Mouse (Mus musculus): Measurements from ENCODE around the gene Vim. TPM values are rescaled to one million over a fixed set of nuclear protein-coding genes. Genes with fewer than 3 reads are reported as not detected.

Vim gene
- polyA plus RNA-seq, 1 experiment, result 227 TPM

DNA sequence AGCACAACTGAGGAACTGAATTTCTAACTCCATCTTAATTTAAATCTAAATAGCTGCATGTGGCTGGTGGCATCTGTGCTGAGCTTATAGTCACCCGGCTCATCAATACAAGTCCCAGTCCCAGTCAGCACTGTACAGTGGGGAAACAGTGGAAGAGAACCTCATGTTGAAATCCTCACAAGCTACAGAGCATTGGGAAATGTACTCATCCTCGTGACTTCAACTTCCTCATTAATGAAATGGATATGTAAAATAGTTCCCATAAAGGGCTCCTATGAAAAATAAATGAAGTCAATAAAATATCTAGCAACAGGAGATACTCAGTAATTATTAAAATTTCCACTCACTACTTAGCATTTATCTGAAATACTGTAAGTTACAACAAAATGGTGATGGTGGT, 35.5 kb upstream of the Vim start:
- TF ChIP-seq CTCF (IDR thresholded peaks at IDR 0.05; ENCODE audit: borderline replicate concordance, insufficient read depth, low read depth, low read length), result no peak
- TF ChIP-seq POLR2A (IDR thresholded peaks at IDR 0.05; ENCODE audit: borderline replicate concordance, insufficient read depth, low read length), result no peak
- DNase-seq, result no peak
- 83% methylated on average over 2 of the region's 2 CpGs for WGBS
- no peak overlapping the region for H3K4me3 ChIP-seq (replicated peaks; ENCODE audit: insufficient read depth, low read depth, low read length)
- H3K27ac ChIP-seq (ENCODE audit: insufficient read depth, low read length), result no peak overlapping the region
- H3K4me1 ChIP-seq (ENCODE audit: control insufficient read depth, insufficient read depth, low read length), result no peaks in the 10 kb centered on the region
- no peaks in the 10 kb centered on the region for H3K27me3 ChIP-seq (ENCODE audit: control insufficient read depth, insufficient read depth, low read length)

DNA sequence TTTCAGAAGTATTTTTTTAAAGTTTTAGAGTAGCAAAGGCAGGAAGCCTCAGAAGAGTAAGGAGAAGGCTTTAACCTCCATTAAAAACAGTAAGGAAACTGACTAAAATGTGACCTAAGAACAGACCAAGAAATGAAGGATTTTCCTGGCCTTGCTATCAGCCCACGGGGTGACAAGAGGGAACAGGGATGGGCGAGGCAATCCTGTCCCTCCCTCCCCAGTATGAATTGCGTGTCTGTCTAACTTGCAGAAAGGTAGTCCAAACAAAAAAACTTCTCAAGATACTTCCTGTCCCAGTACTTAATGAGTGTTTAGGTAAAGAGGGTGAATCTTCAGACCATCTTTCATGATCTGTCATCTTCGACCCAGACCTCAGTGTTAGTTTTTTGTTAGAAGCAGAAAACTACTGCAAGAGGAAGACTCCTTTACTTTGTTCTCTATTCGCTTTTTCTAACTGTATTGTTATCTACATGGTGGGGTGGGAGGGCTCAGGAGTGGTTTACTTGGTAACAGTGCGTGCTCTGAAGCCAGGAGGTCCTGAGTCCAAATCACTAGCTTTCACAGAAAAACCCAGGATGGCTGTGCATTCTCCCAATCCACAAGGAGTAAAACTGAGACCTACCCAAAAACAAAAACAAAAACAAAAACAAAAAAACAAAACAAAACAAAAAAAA, 34.9 kb upstream of the Vim start:
- no peak overlapping the region for H3K27ac ChIP-seq (ENCODE audit: insufficient read depth, low read length)
- WGBS, result 83% methylated on average over 6 of the region's 6 CpGs
- H3K4me3 ChIP-seq (replicated peaks; ENCODE audit: insufficient read depth, low read depth, low read length), result no peak overlapping the region
- DNase-seq, result no peak
- H3K27me3 ChIP-seq (ENCODE audit: control insufficient read depth, insufficient read depth, low read length), result no peaks in the 10 kb centered on the region
- no peaks in the 10 kb centered on the region for H3K4me1 ChIP-seq (ENCODE audit: control insufficient read depth, insufficient read depth, low read length)
- TF ChIP-seq POLR2A (IDR thresholded peaks at IDR 0.05; ENCODE audit: borderline replicate concordance, insufficient read depth, low read length) (no peak), CTCF (IDR thresholded peaks at IDR 0.05; ENCODE audit: borderline replicate concordance, insufficient read depth, low read depth, low read length) (no peak)

DNA sequence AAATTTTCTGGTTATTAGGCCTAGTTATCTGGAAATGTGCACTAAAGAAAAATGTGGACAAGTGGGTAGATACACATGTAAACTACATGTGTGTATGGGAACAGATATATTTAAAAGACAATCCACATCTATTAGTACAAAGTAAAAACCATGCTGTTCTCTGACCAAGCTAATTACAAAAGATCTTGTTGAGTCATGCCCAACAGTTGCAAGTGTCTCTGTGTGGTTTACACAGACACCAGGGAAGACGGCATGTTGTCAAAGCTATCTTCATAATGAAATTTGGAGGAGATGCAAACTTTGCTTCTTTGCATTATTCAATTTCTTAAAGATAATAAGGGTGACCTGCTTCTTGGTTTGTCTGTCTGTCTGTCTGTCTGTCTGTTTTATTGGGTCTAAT, 33.9 kb upstream of the Vim start:
- TF ChIP-seq POLR2A (IDR thresholded peaks at IDR 0.05; ENCODE audit: borderline replicate concordance, insufficient read depth, low read length) (no peak), CTCF (IDR thresholded peaks at IDR 0.05; ENCODE audit: borderline replicate concordance, insufficient read depth, low read depth, low read length) (no peak)
- no peak overlapping the region for H3K27ac ChIP-seq (ENCODE audit: insufficient read depth, low read length)
- no peaks in the 10 kb centered on the region for H3K27me3 ChIP-seq (ENCODE audit: control insufficient read depth, insufficient read depth, low read length)
- DNase-seq, result no peak
- no peaks in the 10 kb centered on the region for H3K4me1 ChIP-seq (ENCODE audit: control insufficient read depth, insufficient read depth, low read length)
- 84% methylated on average over 1 of the region's 1 CpGs for WGBS
- no peak overlapping the region for H3K4me3 ChIP-seq (replicated peaks; ENCODE audit: insufficient read depth, low read depth, low read length)

DNA sequence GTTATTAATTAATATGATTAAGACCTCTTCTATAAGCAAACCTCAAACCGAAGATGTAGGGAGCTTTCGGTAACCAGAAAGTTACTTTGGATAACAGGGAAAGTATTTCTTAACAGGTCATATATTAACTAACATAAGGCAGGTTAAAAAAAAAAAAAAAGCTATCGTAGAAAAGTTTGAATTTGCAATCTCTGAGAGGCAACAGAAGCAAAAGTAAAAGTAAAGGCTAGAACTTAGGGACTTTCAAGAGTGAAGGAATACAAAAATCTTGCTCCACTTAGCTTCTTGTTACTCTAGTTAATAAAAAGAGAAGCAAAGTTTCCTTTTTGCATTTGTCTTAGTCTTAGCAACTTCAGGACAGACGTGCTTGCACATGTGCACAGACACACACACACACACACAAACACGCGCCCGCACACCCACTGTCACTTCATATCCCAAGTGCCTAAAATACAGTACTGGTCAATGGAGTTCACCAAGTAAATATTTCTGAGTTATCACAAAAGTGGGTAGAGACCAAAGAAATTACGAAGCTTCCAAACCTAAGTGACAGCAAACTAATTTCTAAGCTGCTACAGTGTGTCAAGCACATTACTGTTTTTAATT, 30.1 kb upstream of the Vim start:
- 26% methylated on average over 8 of the region's 8 CpGs for WGBS
- no peaks in the 10 kb centered on the region for H3K27me3 ChIP-seq (ENCODE audit: control insufficient read depth, insufficient read depth, low read length)
- no peak for TF ChIP-seq CTCF (IDR thresholded peaks at IDR 0.05; ENCODE audit: borderline replicate concordance, insufficient read depth, low read depth, low read length)
- no peak for TF ChIP-seq POLR2A (IDR thresholded peaks at IDR 0.05; ENCODE audit: borderline replicate concordance, insufficient read depth, low read length)
- no peak for DNase-seq
- no peak overlapping the region for H3K27ac ChIP-seq (ENCODE audit: insufficient read depth, low read length)
- peak overlapping the region; percentile 82 for H3K4me3 ChIP-seq (replicated peaks; ENCODE audit: insufficient read depth, low read depth, low read length)
- H3K4me1 ChIP-seq (ENCODE audit: control insufficient read depth, insufficient read depth, low read length), result no peaks in the 10 kb centered on the region

DNA sequence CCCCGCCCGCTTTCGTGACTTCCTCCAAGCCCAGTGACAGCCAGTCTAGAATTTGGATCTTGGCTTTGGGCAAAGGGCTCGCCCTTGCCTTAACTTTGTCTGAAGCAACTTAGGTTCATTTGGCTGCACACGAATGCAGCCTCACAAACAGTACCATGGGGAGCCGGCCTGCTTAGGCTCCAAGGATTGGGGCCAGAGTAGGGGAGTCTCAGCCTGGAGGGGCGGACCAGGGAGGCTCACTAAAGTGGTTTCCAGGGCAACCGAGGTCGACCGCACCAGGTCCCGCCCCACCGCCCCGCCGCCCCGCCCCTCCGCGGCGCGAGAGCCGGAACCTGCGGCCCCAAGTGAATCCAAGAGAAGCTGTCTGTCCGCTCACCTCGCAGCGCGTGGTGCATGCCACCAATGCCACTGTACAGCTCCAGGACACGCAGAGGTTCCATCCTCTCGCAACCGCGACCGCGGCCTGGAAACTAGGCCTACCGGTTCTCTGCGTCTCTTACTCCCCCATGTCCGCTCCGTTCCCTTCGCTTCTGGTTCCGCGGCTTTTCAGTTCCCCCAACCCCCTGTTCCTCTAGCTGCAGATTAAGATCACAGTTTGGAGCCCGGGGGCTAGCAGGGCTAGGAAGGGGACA, 29.4 kb upstream of the Vim start, which contains the start of gene Trdmt1:
Trdmt1 (minus strand) TSS at position 476 of the 632 bp plus-strand sequence.
- DNase-seq, result peak; percentile 82 to 86
- Histone ChIP-seq H3K4me3 (replicated peaks; ENCODE audit: insufficient read depth, low read depth, low read length) (peak within 1 kb of the TSS; percentile 82), H3K4me1 (ENCODE audit: control insufficient read depth, insufficient read depth, low read length) (no peaks in the 10 kb centered on the region), H3K27me3 (ENCODE audit: control insufficient read depth, insufficient read depth, low read length) (no peaks in the 10 kb centered on the region), H3K27ac (ENCODE audit: insufficient read depth, low read length) (peak within 1 kb of the TSS; percentile 74)
- under 1% methylated on average over 39 of the region's 39 CpGs for WGBS
- TF ChIP-seq CTCF (IDR thresholded peaks at IDR 0.05; ENCODE audit: borderline replicate concordance, insufficient read depth, low read depth, low read length) (no peak), POLR2A (IDR thresholded peaks at IDR 0.05; ENCODE audit: borderline replicate concordance, insufficient read depth, low read length) (peak; percentile 86)

DNA sequence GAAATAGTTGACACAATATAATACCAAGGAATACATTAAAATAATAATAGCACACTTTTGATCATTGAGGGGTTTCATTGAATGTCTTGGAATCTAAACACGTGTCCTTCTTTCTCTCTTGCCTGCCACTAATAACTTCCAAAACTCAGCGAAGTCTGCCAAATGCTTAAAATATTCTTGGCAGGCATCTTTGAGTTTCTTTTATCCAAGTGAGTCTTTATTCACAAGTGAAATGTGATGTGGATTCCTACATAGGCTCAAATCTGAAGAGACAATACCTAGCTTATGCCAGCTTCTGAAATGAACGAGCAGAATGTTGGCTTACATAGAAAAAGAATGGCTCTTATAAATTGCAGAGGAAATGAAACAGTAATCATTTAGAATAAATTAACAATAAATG, 25.0 kb upstream of the Vim start:
- TF ChIP-seq POLR2A (IDR thresholded peaks at IDR 0.05; ENCODE audit: borderline replicate concordance, insufficient read depth, low read length) (no peak), CTCF (IDR thresholded peaks at IDR 0.05; ENCODE audit: borderline replicate concordance, insufficient read depth, low read depth, low read length) (no peak)
- WGBS, result 24% methylated on average over 3 of the region's 3 CpGs
- no peak overlapping the region for H3K4me3 ChIP-seq (replicated peaks; ENCODE audit: insufficient read depth, low read depth, low read length)
- no peak overlapping the region for H3K27ac ChIP-seq (ENCODE audit: insufficient read depth, low read length)
- DNase-seq, result no peak
- H3K4me1 ChIP-seq (ENCODE audit: control insufficient read depth, insufficient read depth, low read length), result no peaks in the 10 kb centered on the region
- H3K27me3 ChIP-seq (ENCODE audit: control insufficient read depth, insufficient read depth, low read length), result no peaks in the 10 kb centered on the region

- H3K4me1 ChIP-seq (ENCODE audit: control insufficient read depth, insufficient read depth, low read length), result no peaks in the 10 kb centered on the region
- no peak overlapping the region for H3K4me3 ChIP-seq (replicated peaks; ENCODE audit: insufficient read depth, low read depth, low read length)
- 69% methylated on average over 2 of the region's 2 CpGs for WGBS
- H3K27ac ChIP-seq (ENCODE audit: insufficient read depth, low read length), result no peak overlapping the region
- no peak for TF ChIP-seq POLR2A (IDR thresholded peaks at IDR 0.05; ENCODE audit: borderline replicate concordance, insufficient read depth, low read length)
- no peak for TF ChIP-seq CTCF (IDR thresholded peaks at IDR 0.05; ENCODE audit: borderline replicate concordance, insufficient read depth, low read depth, low read length)
- no peak for DNase-seq
- H3K27me3 ChIP-seq (ENCODE audit: control insufficient read depth, insufficient read depth, low read length), result no peaks in the 10 kb centered on the region
These were observed 19.8 kb upstream of the Vim start for GRCm38 (mm10) chr2:13553966-13554365.

DNA sequence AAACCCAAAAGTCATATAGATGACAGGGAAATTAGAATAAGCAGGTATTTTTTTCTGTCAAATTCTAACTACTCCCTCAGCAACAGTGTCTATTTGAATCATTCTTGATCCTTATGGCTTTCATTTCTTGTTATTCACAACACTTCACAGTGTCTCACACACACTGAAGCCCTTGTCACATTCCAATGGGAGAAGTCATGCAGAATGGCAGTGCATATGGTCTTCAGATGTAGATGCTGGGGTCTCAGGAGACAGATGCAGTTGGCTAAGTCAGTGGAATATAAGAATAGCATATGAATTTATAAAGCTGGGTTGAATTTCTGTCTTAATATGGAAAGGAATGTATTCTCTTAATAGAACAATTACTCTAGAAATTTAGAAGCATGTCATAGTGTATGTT, 17.5 kb upstream of the Vim start:
- no peak for DNase-seq

More for the DNA sequence above, 17.5 kb upstream of the Vim start:
- Histone ChIP-seq H3K27ac (ENCODE audit: insufficient read depth, low read length) (no peak overlapping the region), H3K4me1 (ENCODE audit: control insufficient read depth, insufficient read depth, low read length) (no peaks in the 10 kb centered on the region), H3K27me3 (ENCODE audit: control insufficient read depth, insufficient read depth, low read length) (no peaks in the 10 kb centered on the region), H3K4me3 (replicated peaks; ENCODE audit: insufficient read depth, low read depth, low read length) (no peak overlapping the region)
- TF ChIP-seq CTCF (IDR thresholded peaks at IDR 0.05; ENCODE audit: borderline replicate concordance, insufficient read depth, low read depth, low read length) (no peak), POLR2A (IDR thresholded peaks at IDR 0.05; ENCODE audit: borderline replicate concordance, insufficient read depth, low read length) (no peak)
